Mouse (Mus musculus) hindbrain, embryonic 10.5 days (tissue): Measurements from ENCODE around the gene Gm49378. TPM values are rescaled to one million over a fixed set of nuclear protein-coding genes. Genes with fewer than 3 reads are reported as not detected.

ENCODE experiments used
- DNase-seq: peaks from one replicate; pipeline ENCODE4 v3.0.0-alpha.2; 2017; ENCODE audit warnings: low spot score
- H3K27ac ChIP-seq: fragments of 300-500 bp; sonication (generic); 2 replicates; pipeline ENCODE4 v1.5.1; 2016; ENCODE audit warnings: mild to moderate bottlenecking, moderate library complexity
- H3K27me3 ChIP-seq: fragments of 300-500 bp; sonication (generic); 2 replicates; pipeline ENCODE4 v1.6.1; 2016; ENCODE audit warnings: mild to moderate bottlenecking; ENCODE audit not compliant: poor library complexity, insufficient read depth, severe bottlenecking
- H3K36me3 ChIP-seq: fragments of 300-500 bp; sonication (generic); 2 replicates; pipeline ENCODE4 v1.6.1; 2016; ENCODE audit warnings: mild to moderate bottlenecking, moderate library complexity
- H3K4me1 ChIP-seq: fragments of 300-500 bp; sonication (generic); replicated peaks from 2 replicates; pipeline ENCODE4 v1.6.1; 2016; ENCODE audit warnings: mild to moderate bottlenecking
- H3K4me3 ChIP-seq: fragments of 300-500 bp; sonication (generic); 2 replicates; pipeline ENCODE4 v1.5.1; 2016; ENCODE audit warnings: mild to moderate bottlenecking, moderate library complexity
- H3K9me3 ChIP-seq: fragments of 300-500 bp; sonication (generic); 2 replicates; pipeline ENCODE4 v1.6.1; 2016; ENCODE audit warnings: mild to moderate bottlenecking, moderate library complexity
- WGBS: fragments of 180-500 bp; shearing (Covaris S2); methylation state at CpG from one replicate; pipeline ENCODE4 v1.1.7; 2016; 5-methylcytosine and 5-hydroxymethylcytosine counted together
- polyA plus RNA-seq: library from polyadenylated mRNA; unstranded; fragments of >200 nt; fragmentation: Nextera tagmentation; extraction: Ambion mirVana; gene quantifications from 2 replicates; pipeline ENCODE4 v1.2.1, GENCODE M21; 2016

The Gm49378 gene
- polyA plus RNA-seq, 1 experiment from 2014 or later: 0.76 TPM

GRCm38 (mm10) chr14:55596036-55596690 is 41.5 kb downstream of the Gm49378 start:
- H3K36me3 ChIP-seq: peaks cover 76% of the 10 kb centered on the region
- 80% methylated on average over 13 of the region's 13 CpGs for WGBS

GRCm38 (mm10) chr14:55592226-55592625 is 45.5 kb downstream of the Gm49378 start:
- H3K36me3 ChIP-seq: peaks cover 58% of the 10 kb centered on the region
- H3K27me3 ChIP-seq: no peaks in the 10 kb centered on the region
- H3K27ac ChIP-seq: peak overlapping the region; percentile 94
- H3K9me3 ChIP-seq: no peaks in the 10 kb centered on the region
- peak overlapping the region; percentile 86 for H3K4me3 ChIP-seq
- H3K4me1 ChIP-seq: peaks cover 33% of the 10 kb centered on the region
- no peak for DNase-seq
- 12% methylated on average over 16 of the region's 16 CpGs for WGBS

More at GRCm38 (mm10) chr14:55596036-55596690, 41.5 kb downstream of the Gm49378 start:
- Histone ChIP-seq H3K4me1 (peaks cover 23% of the 10 kb centered on the region), H3K27ac (no peak overlapping the region), H3K4me3 (no peak overlapping the region), H3K27me3 (no peaks in the 10 kb centered on the region), H3K9me3 (no peaks in the 10 kb centered on the region)
- DNase-seq: no peak

- peak within 1 kb of the TSS; percentile 94 for H3K27ac ChIP-seq
- DNase-seq: peak; percentile 91
- no peaks in the 10 kb centered on the region for H3K9me3 ChIP-seq
- peaks cover 33% of the 10 kb centered on the region for H3K4me1 ChIP-seq
- WGBS: under 1% methylated on average over 33 of the region's 33 CpGs
- H3K27me3 ChIP-seq: no peaks in the 10 kb centered on the region
- peaks cover 54% of the 10 kb centered on the region for H3K36me3 ChIP-seq
- H3K4me3 ChIP-seq: peak within 1 kb of the TSS; percentile 86
These were observed 46.3 kb downstream of the Gm49378 start, which contains the start of gene Rnf31 for GRCm38 (mm10) chr14:55591331-55591891. Gene Rnf31, plus strand, starts transcription at chr14:55591708.

GRCm38 (mm10) chr14:55590748-55591330 is 46.9 kb downstream of the Gm49378 start, which contains the start of gene Psme2:
Gene Psme2, minus strand, starts transcription at chr14:55591113.
- Histone ChIP-seq H3K9me3 (no peaks in the 10 kb centered on the region), H3K27me3 (no peaks in the 10 kb centered on the region), H3K27ac (peak within 1 kb of the TSS; percentile 94), H3K4me1 (peaks cover 33% of the 10 kb centered on the region), H3K36me3 (peaks cover 49% of the 10 kb centered on the region), H3K4me3 (peak within 1 kb of the TSS; percentile 86)
- WGBS: 1% methylated on average over 22 of the region's 22 CpGs
- peak; percentile 93 for DNase-seq

- H3K9me3 ChIP-seq: no peaks in the 10 kb centered on the region
- H3K36me3 ChIP-seq: peaks cover 39% of the 10 kb centered on the region
- 89% methylated on average over 11 of the region's 11 CpGs for WGBS
- H3K4me1 ChIP-seq: peaks cover 41% of the 10 kb centered on the region
- H3K4me3 ChIP-seq: peak overlapping the region; percentile 86
- no peaks in the 10 kb centered on the region for H3K27me3 ChIP-seq
- DNase-seq: no peak
- peak overlapping the region; percentile 94 for H3K27ac ChIP-seq
These were observed 47.8 kb downstream of the Gm49378 start for GRCm38 (mm10) chr14:55589771-55590448.

GRCm38 (mm10) chr14:55589271-55589670 is 48.4 kb downstream of the Gm49378 start:
- Histone ChIP-seq H3K4me3 (no peak overlapping the region), H3K9me3 (no peaks in the 10 kb centered on the region), H3K27me3 (no peaks in the 10 kb centered on the region; the same call in 1 of the 2 replicates), H3K36me3 (peaks cover 33% of the 10 kb centered on the region), H3K4me1 (peaks cover 47% of the 10 kb centered on the region), H3K27ac (no peak overlapping the region)
- WGBS: 95% methylated on average over 5 of the region's 5 CpGs
- DNase-seq: no peak

- Histone ChIP-seq H3K36me3 (peaks cover 36% of the 10 kb centered on the region), H3K27ac (no peak overlapping the region), H3K9me3 (no peaks in the 10 kb centered on the region), H3K27me3 (peaks cover 7% of the 10 kb centered on the region; the same call in 1 of the 2 replicates), H3K4me3 (no peak overlapping the region), H3K4me1 (peaks cover 24% of the 10 kb centered on the region)
- 91% methylated on average over 2 of the region's 2 CpGs for WGBS
- DNase-seq: no peak
These were observed 51.5 kb downstream of the Gm49378 start for GRCm38 (mm10) chr14:55586149-55586548.

GRCm38 (mm10) chr14:55585566-55585960 is 52.1 kb downstream of the Gm49378 start:
- Histone ChIP-seq H3K9me3 (no peaks in the 10 kb centered on the region), H3K36me3 (peaks cover 42% of the 10 kb centered on the region), H3K4me3 (peak overlapping the region; percentile 67), H3K27me3 (peaks cover 7% of the 10 kb centered on the region; the same call in 1 of the 2 replicates), H3K27ac (peak overlapping the region; percentile 23; the same call in 1 of the 2 replicates), H3K4me1 (peaks cover 23% of the 10 kb centered on the region)
- DNase-seq: no peak
- WGBS: 62% methylated on average over 6 of the region's 6 CpGs

- peak within 1 kb of the TSS; percentile 67 for H3K4me3 ChIP-seq
- WGBS: 1% methylated on average over 43 of the region's 43 CpGs
- H3K36me3 ChIP-seq: peaks cover 48% of the 10 kb centered on the region
- H3K9me3 ChIP-seq: no peaks in the 10 kb centered on the region
- peaks cover 7% of the 10 kb centered on the region; the same call in 1 of the 2 replicates for H3K27me3 ChIP-seq
- H3K4me1 ChIP-seq: peaks cover 18% of the 10 kb centered on the region
- DNase-seq: peak; percentile 66
- peak within 1 kb of the TSS; percentile 82 for H3K27ac ChIP-seq
These were observed 52.8 kb downstream of the Gm49378 start, which contains the start of gene Emc9 for GRCm38 (mm10) chr14:55584702-55585565. Gene Emc9, minus strand, starts transcription at chr14:55585302.

- 37% methylated on average over 5 of the region's 5 CpGs for WGBS
- DNase-seq: no peak
- Histone ChIP-seq H3K27me3 (peaks cover 7% of the 10 kb centered on the region; the same call in 1 of the 2 replicates), H3K9me3 (no peaks in the 10 kb centered on the region), H3K4me1 (peaks cover 21% of the 10 kb centered on the region), H3K4me3 (peak overlapping the region; percentile 67), H3K27ac (peak overlapping the region; percentile 82; the same call in 1 of the 2 replicates), H3K36me3 (peaks cover 49% of the 10 kb centered on the region)
These were observed 53.4 kb downstream of the Gm49378 start for GRCm38 (mm10) chr14:55584303-55584701.

GRCm38 (mm10) chr14:55581981-55582681 is 55.6 kb downstream of the Gm49378 start:
- Histone ChIP-seq H3K36me3 (peaks cover 30% of the 10 kb centered on the region), H3K4me3 (no peak overlapping the region), H3K27ac (no peak overlapping the region), H3K4me1 (peaks cover 38% of the 10 kb centered on the region), H3K9me3 (no peaks in the 10 kb centered on the region), H3K27me3 (peaks cover 7% of the 10 kb centered on the region; the same call in 1 of the 2 replicates)
- 78% methylated on average over 9 of the region's 9 CpGs for WGBS
- DNase-seq: no peak
